Mouse (Mus musculus): ENCODE results near the gene Psmd12. TPM values are rescaled to one million over a fixed set of nuclear protein-coding genes. Genes with fewer than 3 reads are reported as not detected.
"Not testable (repeated sequence)": the region's sequence is repeated elsewhere in the genome, so short reads cannot be mapped to it uniquely, and the experiment has no call there.

Psmd12 gene
- total RNA-seq, 2 experiments from 2014 or later = 92.3 to 104 TPM

GRCm38 (mm10) chr11:107459828-107460227, 19.5 kb upstream of the Psmd12 start:
- no peak for DNase-seq

GRCm38 (mm10) chr11:107462478-107462877, 16.8 kb upstream of the Psmd12 start:
- no peak for DNase-seq

- DNase-seq = no peak
These were observed 16.0 kb upstream of the Psmd12 start for GRCm38 (mm10) chr11:107463251-107463681.

- DNase-seq = peak; percentile 27
These were observed 15.1 kb upstream of the Psmd12 start for GRCm38 (mm10) chr11:107464141-107464540.

GRCm38 (mm10) chr11:107465041-107465440, 14.2 kb upstream of the Psmd12 start:
- no peak for DNase-seq

- no peak for DNase-seq
These were observed 13.3 kb upstream of the Psmd12 start for GRCm38 (mm10) chr11:107465969-107466368.

- DNase-seq = no peak
These were observed 12.5 kb upstream of the Psmd12 start for GRCm38 (mm10) chr11:107466611-107467391.

- DNase-seq = no peak
These were observed 10.8 kb upstream of the Psmd12 start for GRCm38 (mm10) chr11:107468252-107469030.

GRCm38 (mm10) chr11:107469031-107469522, 10.2 kb upstream of the Psmd12 start:
- peak; percentile 78 for DNase-seq

GRCm38 (mm10) chr11:107469523-107470371, 9.5 kb upstream of the Psmd12 start:
- DNase-seq = peak; percentile 66

- peak; percentile 84 for DNase-seq
These were observed 8.7 kb upstream of the Psmd12 start, which contains the start of gene Pitpnc1 for GRCm38 (mm10) chr11:107470521-107471041. TSS of gene Pitpnc1 (minus strand) at chr11:107470699.

GRCm38 (mm10) chr11:107471071-107471720, 8.1 kb upstream of the Psmd12 start:
- no peak for DNase-seq

- DNase-seq = no peak
These were observed 7.0 kb upstream of the Psmd12 start for GRCm38 (mm10) chr11:107472304-107472703.

- DNase-seq = peak; percentile 26
These were observed 6.0 kb upstream of the Psmd12 start for GRCm38 (mm10) chr11:107473137-107473820.

- no peak for DNase-seq
These were observed 549 bp downstream of the Psmd12 start for GRCm38 (mm10) chr11:107479862-107480203.

- DNase-seq = no peak
These were observed 5.1 kb downstream of the Psmd12 start for GRCm38 (mm10) chr11:107484341-107484740.

GRCm38 (mm10) chr11:107502801-107503200, 23.5 kb downstream of the Psmd12 start:
- no peak for DNase-seq

GRCm38 (mm10) chr11:107504364-107504763, 25.1 kb downstream of the Psmd12 start:
- not testable (repeated sequence) for DNase-seq

- DNase-seq = no peak
These were observed 27.0 kb downstream of the Psmd12 start for GRCm38 (mm10) chr11:107506260-107506659.

GRCm38 (mm10) chr11:107509631-107510338, 30.5 kb downstream of the Psmd12 start:
- no peak for DNase-seq

Measured in gastrocnemius, postnatal 25 days (tissue).